Mouse (Mus musculus): Measurements from ENCODE around the gene Gm26657. TPM values are rescaled to one million over a fixed set of nuclear protein-coding genes. Genes with fewer than 3 reads are reported as not detected.

Gm26657 gene
- polyA plus RNA-seq (2011; ENCODE audit: insufficient read length, low read depth, missing spikeins): not detected in 2 replicates

DNA sequence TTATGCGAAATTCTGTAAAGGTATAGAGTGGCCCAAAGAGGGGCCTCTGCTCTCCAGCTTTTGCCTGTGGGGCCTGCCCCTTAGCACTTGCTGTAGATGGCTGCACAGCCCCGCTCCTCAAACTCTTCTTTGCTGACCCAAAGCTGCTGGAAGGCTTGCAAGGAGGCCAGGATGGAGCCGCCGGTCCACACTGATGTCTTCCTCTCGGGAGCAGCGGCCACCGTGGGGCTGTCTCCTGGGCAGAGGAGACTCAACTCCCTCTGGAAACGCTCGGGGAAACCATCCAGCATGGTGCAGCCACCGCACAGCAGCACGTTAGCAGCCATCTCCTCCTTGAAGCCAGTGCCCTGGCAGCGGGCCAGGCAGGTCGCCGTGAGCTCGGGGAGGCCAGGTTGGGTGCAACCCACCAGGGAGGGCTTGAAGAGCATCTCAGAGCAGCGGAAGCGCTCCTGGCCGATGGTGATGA lies at the start of gene Gm26657:
Gene Gm26657, plus strand, starts transcription at position 51 of the 466 bp plus-strand sequence.
- TF ChIP-seq POLR2A (IDR thresholded peaks at IDR 0.05; ENCODE audit: low read depth, low read length) (no peak), CTCF (IDR thresholded peaks at IDR 0.05; ENCODE audit: borderline replicate concordance, insufficient read depth, low read length) (no peak)
- Histone ChIP-seq H3K4me1 (ENCODE audit: control insufficient read depth, insufficient read depth, low read length) (no peaks in the 10 kb centered on the region), H3K27ac (ENCODE audit: insufficient read depth, low read length) (no peak within 1 kb of the TSS)

DNA sequence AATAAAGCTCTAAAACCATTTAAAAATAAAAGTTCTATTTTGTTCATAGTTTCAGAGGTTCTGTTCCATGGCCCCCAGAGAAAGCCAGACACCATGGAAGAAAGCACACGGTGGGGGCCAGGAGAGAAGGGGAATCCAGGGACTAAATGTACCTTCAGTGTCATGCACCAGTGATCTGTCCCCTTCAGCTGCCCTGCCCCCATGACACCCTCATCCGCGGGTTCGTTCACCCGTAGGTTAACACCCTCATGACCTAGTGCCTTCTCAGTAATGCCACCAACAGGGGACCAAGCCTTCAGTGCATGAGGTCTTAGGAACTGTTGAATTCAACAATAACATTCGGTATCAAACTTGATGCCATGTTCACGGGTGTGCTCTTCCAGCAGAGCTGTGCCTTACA lies 43.5 kb upstream of the Gm26657 start:
- H3K4me1 ChIP-seq (ENCODE audit: control insufficient read depth, insufficient read depth, low read length): no peaks in the 10 kb centered on the region
- H3K27ac ChIP-seq (ENCODE audit: insufficient read depth, low read length): no peak overlapping the region
- no peak for TF ChIP-seq POLR2A (IDR thresholded peaks at IDR 0.05; ENCODE audit: low read depth, low read length)
- TF ChIP-seq CTCF (IDR thresholded peaks at IDR 0.05; ENCODE audit: borderline replicate concordance, insufficient read depth, low read length): no peak
- no peak overlapping the region for H3K4me3 ChIP-seq (ENCODE audit: insufficient read depth, low read length)

More for the DNA sequence above, at the start of gene Gm26657:
- H3K4me3 ChIP-seq (ENCODE audit: insufficient read depth, low read length): no peak within 1 kb of the TSS

DNA sequence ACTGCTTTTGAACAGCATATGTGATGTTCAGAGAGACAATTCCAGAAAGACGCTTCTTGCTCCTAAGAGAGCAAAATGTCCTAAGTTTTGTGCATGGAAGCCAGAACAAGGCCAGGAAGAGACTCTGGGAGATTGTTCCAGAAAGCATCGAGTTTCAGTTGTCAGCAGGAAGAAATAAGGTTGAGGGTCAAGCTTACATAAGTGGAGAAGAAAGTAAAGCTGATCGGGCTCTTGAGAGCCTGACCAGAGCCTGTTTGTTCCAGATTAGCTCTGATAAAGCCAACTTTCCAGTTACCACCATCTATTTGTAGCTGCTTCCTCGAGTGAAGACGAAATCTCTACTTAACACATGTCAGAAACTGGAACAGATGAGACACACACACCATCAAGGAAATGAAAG lies 41.2 kb upstream of the Gm26657 start:
- no peak overlapping the region for H3K27ac ChIP-seq (ENCODE audit: insufficient read depth, low read length)
- no peak for TF ChIP-seq POLR2A (IDR thresholded peaks at IDR 0.05; ENCODE audit: low read depth, low read length)
- no peak for TF ChIP-seq CTCF (IDR thresholded peaks at IDR 0.05; ENCODE audit: borderline replicate concordance, insufficient read depth, low read length)
- no peak overlapping the region for H3K4me3 ChIP-seq (ENCODE audit: insufficient read depth, low read length)
- no peaks in the 10 kb centered on the region for H3K4me1 ChIP-seq (ENCODE audit: control insufficient read depth, insufficient read depth, low read length)

GRCm38 (mm10) chr4:56702234-56702633 lies 37.6 kb upstream of the Gm26657 start:
- H3K4me1 ChIP-seq (ENCODE audit: control insufficient read depth, insufficient read depth, low read length): no peaks in the 10 kb centered on the region
- TF ChIP-seq POLR2A (IDR thresholded peaks at IDR 0.05; ENCODE audit: low read depth, low read length) (no peak), CTCF (IDR thresholded peaks at IDR 0.05; ENCODE audit: borderline replicate concordance, insufficient read depth, low read length) (no peak)
- no peak overlapping the region for H3K27ac ChIP-seq (ENCODE audit: insufficient read depth, low read length)
- no peak overlapping the region for H3K4me3 ChIP-seq (ENCODE audit: insufficient read depth, low read length)

DNA sequence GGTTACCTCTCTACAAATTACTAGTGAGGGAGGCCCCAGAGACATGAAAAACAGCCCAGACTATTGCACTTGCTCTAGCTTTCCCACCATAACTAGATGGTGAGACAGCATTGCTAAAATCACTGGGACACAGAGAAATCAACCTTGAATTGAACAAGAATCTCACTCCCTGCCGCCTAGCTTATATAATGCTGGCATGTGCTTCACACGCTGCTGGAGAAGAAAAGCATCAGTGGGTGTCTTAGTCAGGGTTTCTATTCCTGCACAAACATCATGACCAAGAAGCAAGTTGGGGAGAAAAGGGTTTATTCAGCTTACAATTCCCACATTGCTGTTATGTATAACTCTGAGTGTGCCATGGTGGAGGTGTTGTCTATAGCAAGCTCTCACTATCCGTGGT lies 26.7 kb upstream of the Gm26657 start:
- Histone ChIP-seq H3K4me3 (ENCODE audit: insufficient read depth, low read length) (no peak overlapping the region), H3K4me1 (ENCODE audit: control insufficient read depth, insufficient read depth, low read length) (no peaks in the 10 kb centered on the region), H3K27ac (ENCODE audit: insufficient read depth, low read length) (no peak overlapping the region)
- TF ChIP-seq POLR2A (IDR thresholded peaks at IDR 0.05; ENCODE audit: low read depth, low read length) (no peak), CTCF (IDR thresholded peaks at IDR 0.05; ENCODE audit: borderline replicate concordance, insufficient read depth, low read length) (no peak)

DNA sequence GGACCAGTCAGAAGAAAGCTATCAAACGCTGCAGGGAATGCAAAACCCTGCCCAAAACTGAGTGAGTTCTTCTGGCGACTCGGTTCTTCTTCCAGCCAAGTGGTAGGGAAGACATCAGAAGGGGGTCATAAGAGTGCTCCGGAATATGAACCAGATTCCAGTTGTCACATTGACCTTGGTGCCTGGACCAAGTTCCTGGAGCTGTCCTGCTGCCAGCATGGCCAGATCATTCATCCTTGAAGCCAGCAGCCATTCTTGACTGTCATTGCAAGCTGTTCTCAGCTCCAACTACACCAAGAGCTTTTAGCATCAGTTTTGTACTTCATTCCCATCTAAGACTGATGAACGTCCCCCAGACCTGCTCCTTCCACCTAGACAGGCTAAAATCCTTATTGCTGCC lies 23.1 kb upstream of the Gm26657 start:
- TF ChIP-seq POLR2A (IDR thresholded peaks at IDR 0.05; ENCODE audit: low read depth, low read length) (no peak), CTCF (IDR thresholded peaks at IDR 0.05; ENCODE audit: borderline replicate concordance, insufficient read depth, low read length) (no peak)
- H3K4me1 ChIP-seq (ENCODE audit: control insufficient read depth, insufficient read depth, low read length): no peaks in the 10 kb centered on the region
- no peak overlapping the region for H3K4me3 ChIP-seq (ENCODE audit: insufficient read depth, low read length)
- H3K27ac ChIP-seq (ENCODE audit: insufficient read depth, low read length): no peak overlapping the region

DNA sequence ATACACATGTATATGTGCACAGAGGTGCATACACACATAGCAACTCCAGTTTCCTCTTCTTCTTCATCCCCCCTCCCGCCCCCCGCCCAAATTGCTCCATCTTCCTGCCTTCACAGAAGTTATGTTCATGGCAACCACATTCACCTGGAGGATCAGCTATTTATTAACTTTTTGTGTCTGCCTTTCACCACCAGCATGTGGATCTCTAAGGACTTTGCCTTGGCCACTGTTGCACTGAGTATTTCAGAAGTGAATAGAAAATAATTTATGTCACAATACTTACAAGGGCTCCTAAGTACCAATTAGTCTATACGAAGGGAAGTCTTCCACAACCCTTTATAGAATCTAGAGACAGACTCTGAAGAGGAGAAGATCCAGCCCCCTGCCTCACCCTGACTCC lies 21.9 kb upstream of the Gm26657 start:
- no peak overlapping the region for H3K27ac ChIP-seq (ENCODE audit: insufficient read depth, low read length)
- TF ChIP-seq POLR2A (IDR thresholded peaks at IDR 0.05; ENCODE audit: low read depth, low read length) (no peak), CTCF (IDR thresholded peaks at IDR 0.05; ENCODE audit: borderline replicate concordance, insufficient read depth, low read length) (no peak)
- H3K4me1 ChIP-seq (ENCODE audit: control insufficient read depth, insufficient read depth, low read length): no peaks in the 10 kb centered on the region
- H3K4me3 ChIP-seq (ENCODE audit: insufficient read depth, low read length): no peak overlapping the region

GRCm38 (mm10) chr4:56718573-56719442 lies 21.1 kb upstream of the Gm26657 start:
- TF ChIP-seq POLR2A (IDR thresholded peaks at IDR 0.05; ENCODE audit: low read depth, low read length) (no peak), CTCF (IDR thresholded peaks at IDR 0.05; ENCODE audit: borderline replicate concordance, insufficient read depth, low read length) (no peak)
- H3K4me1 ChIP-seq (ENCODE audit: control insufficient read depth, insufficient read depth, low read length): no peaks in the 10 kb centered on the region
- no peak overlapping the region for H3K4me3 ChIP-seq (ENCODE audit: insufficient read depth, low read length)
- H3K27ac ChIP-seq (ENCODE audit: insufficient read depth, low read length): no peak overlapping the region

DNA sequence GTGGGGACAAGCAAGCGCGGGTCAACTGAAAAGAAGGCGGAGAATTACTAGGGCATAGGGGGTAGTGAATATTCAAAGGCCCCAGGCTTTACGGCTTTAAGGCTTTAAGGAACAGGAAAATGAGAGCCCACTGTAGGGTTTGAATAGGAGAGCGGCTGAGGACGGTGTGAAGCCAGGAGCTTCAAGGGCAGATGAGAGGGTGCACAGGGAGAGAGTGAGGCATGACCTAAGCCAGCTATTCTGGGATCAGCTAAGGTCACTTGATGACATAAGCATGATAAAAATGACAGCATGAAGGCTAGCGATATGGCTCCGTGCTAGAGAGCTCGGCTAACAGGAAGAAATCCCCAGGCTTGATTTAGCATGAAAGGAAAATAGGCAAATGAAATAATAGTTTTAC lies 20.4 kb upstream of the Gm26657 start:
- H3K4me3 ChIP-seq (ENCODE audit: insufficient read depth, low read length): no peak overlapping the region
- H3K27ac ChIP-seq (ENCODE audit: insufficient read depth, low read length): no peak overlapping the region
- no peaks in the 10 kb centered on the region for H3K4me1 ChIP-seq (ENCODE audit: control insufficient read depth, insufficient read depth, low read length)
- TF ChIP-seq POLR2A (IDR thresholded peaks at IDR 0.05; ENCODE audit: low read depth, low read length) (no peak), CTCF (IDR thresholded peaks at IDR 0.05; ENCODE audit: borderline replicate concordance, insufficient read depth, low read length) (no peak)

- no peak overlapping the region for H3K4me3 ChIP-seq (ENCODE audit: insufficient read depth, low read length)
- no peak overlapping the region for H3K27ac ChIP-seq (ENCODE audit: insufficient read depth, low read length)
- TF ChIP-seq POLR2A (IDR thresholded peaks at IDR 0.05; ENCODE audit: low read depth, low read length): no peak
- no peak for TF ChIP-seq CTCF (IDR thresholded peaks at IDR 0.05; ENCODE audit: borderline replicate concordance, insufficient read depth, low read length)
Measured at GRCm38 (mm10) chr4:56720403-56720802, 19.5 kb upstream of the Gm26657 start.

More at GRCm38 (mm10) chr4:56720403-56720802, 19.5 kb upstream of the Gm26657 start:
- H3K4me1 ChIP-seq (ENCODE audit: control insufficient read depth, insufficient read depth, low read length): no peaks in the 10 kb centered on the region
